Mouse (Mus musculus) megakaryocyte, adult 5-6 weeks (primary cell): Measurements from ENCODE around the gene Cela1. TPM values are rescaled to one million over a fixed set of nuclear protein-coding genes. Genes with fewer than 3 reads are reported as not detected.

ENCODE experiments used
- ATAC-seq: 2 replicates; pipeline ENCODE4 v1.8.0; 2016; ENCODE audit warnings: mild to moderate bottlenecking, inconsistent platforms; ENCODE audit not compliant: poor library complexity, severe bottlenecking
- total RNA-seq, 2 experiments: library from RNA; stranded (forward) in 1 of 2; stranded (reverse) in 1 of 2; fragments of 153-499, 151-499 nt in 1 of 2; fragments of 221-1000, 200-1000 nt in 1 of 2; gene quantifications; 2 replicates each; pipeline versions ENCODE4 v1.2.3 to v1.2.4; 2015 to 2017

Gene Cela1
- total RNA-seq, 2 experiments from 2014 or later: 1.8 to 6.2 TPM

GRCm38 (mm10) chr15:100637661-100638060 is 50.1 kb downstream of the Cela1 start:
- ATAC-seq: peak; percentile 50

GRCm38 (mm10) chr15:100636700-100637501 is 50.8 kb downstream of the Cela1 start, which contains the start of gene Smagp:
Smagp (minus strand) TSS chr15:100636940.
- peak; percentile 33 for ATAC-seq

GRCm38 (mm10) chr15:100635851-100636645 is 51.7 kb downstream of the Cela1 start:
- ATAC-seq: no peak

- no peak for ATAC-seq
Measured at GRCm38 (mm10) chr15:100635239-100635638, 52.5 kb downstream of the Cela1 start.

GRCm38 (mm10) chr15:100633341-100633740 is 54.4 kb downstream of the Cela1 start:
- no peak for ATAC-seq

GRCm38 (mm10) chr15:100632323-100632722 is 55.4 kb downstream of the Cela1 start:
- no peak for ATAC-seq

GRCm38 (mm10) chr15:100631454-100632170 is 56.1 kb downstream of the Cela1 start:
- peak; percentile 80 for ATAC-seq

- ATAC-seq: no peak
Measured at GRCm38 (mm10) chr15:100630126-100630525, 57.6 kb downstream of the Cela1 start.

GRCm38 (mm10) chr15:100628797-100629196 is 58.9 kb downstream of the Cela1 start:
- ATAC-seq: no peak

- ATAC-seq: no peak
Measured at GRCm38 (mm10) chr15:100627774-100628370, 59.8 kb downstream of the Cela1 start.

GRCm38 (mm10) chr15:100627287-100627686 is 60.4 kb downstream of the Cela1 start:
- ATAC-seq: no peak

- no peak for ATAC-seq
Measured at GRCm38 (mm10) chr15:100624435-100624834, 63.3 kb downstream of the Cela1 start.

Other genes starting within 250 kb of the Cela1 start
- gene Letmd1, start 218.9 kb downstream of the Cela1 start, total RNA-seq (2015): 15.2 and 17.2 TPM in 2 replicates
- 8.8 and 15.5 TPM in 2 replicates for gene Letmd1, start 218.9 kb downstream of the Cela1 start, total RNA-seq (2017)
- gene Csrnp2, start 192.4 kb downstream of the Cela1 start, total RNA-seq (2015): 0.65 and 1.2 TPM in 2 replicates
- gene Csrnp2, start 192.4 kb downstream of the Cela1 start, total RNA-seq (2017): 0.70 and 0.81 TPM in 2 replicates
- 1.2 and 2.0 TPM in 2 replicates for gene Tfcp2, start 135.9 kb downstream of the Cela1 start, total RNA-seq (2015)
- 3.8 and 4.0 TPM in 2 replicates for gene Tfcp2, start 135.9 kb downstream of the Cela1 start, total RNA-seq (2017)
- gene Pou6f1, start 87.9 kb downstream of the Cela1 start, total RNA-seq (2015): 1.0 and 1.1 TPM in 2 replicates
- gene Pou6f1, start 87.9 kb downstream of the Cela1 start, total RNA-seq (2017): 0.37 and 0.73 TPM in 2 replicates
- 576 and 578 TPM in 2 replicates for gene Dazap2, start 72.6 kb downstream of the Cela1 start, total RNA-seq (2015)
- gene Dazap2, start 72.6 kb downstream of the Cela1 start, total RNA-seq (2017): 242 and 284 TPM in 2 replicates
- gene Smagp, start 51.0 kb downstream of the Cela1 start, total RNA-seq (2015): 1.1 and 3.2 TPM in 2 replicates
- 0.51 and 4.5 TPM in 2 replicates for gene Smagp, start 51.0 kb downstream of the Cela1 start, total RNA-seq (2017)
- gene Bin2, start 18.4 kb downstream of the Cela1 start, total RNA-seq (2015): 309 and 324 TPM in 2 replicates
- 275 and 304 TPM in 2 replicates for gene Bin2, start 18.4 kb downstream of the Cela1 start, total RNA-seq (2017)
- gene Galnt6, start 41.5 kb upstream of the Cela1 start, total RNA-seq (2015): 3.6 and 4.2 TPM in 2 replicates
- gene Galnt6, start 41.5 kb upstream of the Cela1 start, total RNA-seq (2017): 9.6 and 11.4 TPM in 2 replicates
- 0.16 and 4.0 TPM in 2 replicates for gene Slc4a8, start 73.8 kb upstream of the Cela1 start, total RNA-seq (2015)
- gene Slc4a8, start 73.8 kb upstream of the Cela1 start, total RNA-seq (2017): 1.8 and 2.3 TPM in 2 replicates
- not detected in 2 replicates for gene Scn8a, start 181.9 kb upstream of the Cela1 start, total RNA-seq (2015)
- gene Scn8a, start 181.9 kb upstream of the Cela1 start, total RNA-seq (2017): under 0.01 TPM in 1 of 2 replicates, not detected in the other